Mouse (Mus musculus): ENCODE results near the gene Piwil1. TPM values are rescaled to one million over a fixed set of nuclear protein-coding genes. Genes with fewer than 3 reads are reported as not detected.

Piwil1 gene
- total and polyA plus RNA-seq, 3 experiments, result not detected

DNA sequence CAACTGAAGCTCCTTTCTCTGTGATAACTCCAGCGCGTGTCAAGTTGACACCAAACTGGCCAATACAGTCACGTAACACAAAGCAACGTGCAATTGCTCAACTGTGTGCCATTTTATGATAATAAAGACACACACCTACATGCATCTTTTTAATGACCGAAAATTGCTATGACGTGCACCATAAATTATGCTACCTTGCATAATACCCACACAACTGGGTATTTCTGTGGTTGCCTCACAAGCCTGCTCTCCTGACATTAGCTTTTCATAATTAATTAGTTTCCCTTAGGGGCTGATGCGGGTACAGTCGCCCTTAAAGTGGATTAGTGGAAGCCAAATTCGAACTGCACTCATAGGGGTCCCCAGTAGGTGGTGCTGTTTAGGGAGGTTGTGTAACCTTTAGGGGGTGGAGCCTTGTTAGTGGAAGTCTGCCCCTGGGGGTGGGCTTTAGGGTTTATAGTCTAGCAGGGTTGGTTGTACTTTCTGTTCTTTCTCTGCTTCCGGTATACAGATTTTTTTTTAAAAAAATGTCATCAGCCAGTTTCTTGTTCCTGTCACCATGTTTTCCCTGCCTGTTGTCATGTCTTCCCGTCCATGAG is 30.2 kb downstream of the Piwil1 start:
- H3K27me3 ChIP-seq (replicated peaks), result no peaks in the 10 kb centered on the region
- DNase-seq (ENCODE audit: extremely low read depth), result no peak

DNA sequence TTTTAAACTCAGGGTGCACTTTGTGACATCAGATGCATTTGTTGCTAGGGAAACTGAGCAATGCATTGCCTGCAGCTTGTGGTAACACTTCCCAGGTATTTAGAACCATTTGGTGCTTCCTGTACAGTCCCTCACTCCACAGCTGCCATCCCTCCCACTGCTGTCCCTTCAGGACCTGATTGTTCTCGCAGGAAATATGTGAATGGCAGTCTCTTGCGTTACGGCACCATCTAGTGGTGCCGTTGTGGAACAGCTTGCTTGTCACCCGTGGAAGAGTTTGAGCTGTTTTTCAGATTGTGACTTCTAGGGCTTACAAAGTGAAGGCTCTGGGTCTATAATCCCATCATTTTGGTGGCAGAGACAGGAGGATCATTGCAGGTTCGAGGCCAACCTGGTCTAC is 31.6 kb downstream of the Piwil1 start:
- dilution Hi-C loops (cut with MboI; ENCODE audit: extremely low pct_ligation_motif_present, extremely low pct_unique_long_range_greater_than_20kb, low sequenced_read_pairs), result no loop called here

More for the DNA sequence above, 30.2 kb downstream of the Piwil1 start:
- Histone ChIP-seq H3K9me3 (replicated peaks; ENCODE audit: low read length) (peaks cover 74% of the 10 kb centered on the region), H3K4me3 (replicated peaks in 1 of 3; ENCODE audit: low read depth in 2 of 3, low read length in 2 of 3, poor library complexity in 1 of 3) (no peak overlapping the region), H3K4me1 (ENCODE audit: control insufficient read depth in 1 of 2, insufficient read depth in 2 of 2) (no peaks in the 10 kb centered on the region), H3K4me2 (ENCODE audit: insufficient read depth, low read depth, poor library complexity, severe bottlenecking) (no peak overlapping the region), H3K36me3 (replicated peaks in 1 of 2; ENCODE audit: control insufficient read depth in 1 of 2, insufficient read depth in 1 of 2, low read length in 1 of 2) (no peaks in the 10 kb centered on the region), H3K9ac (ENCODE audit: insufficient read depth, low read depth) (no peak overlapping the region), H3K79me2 (replicated peaks; ENCODE audit: control insufficient read depth, extremely low read depth, insufficient read depth, poor library complexity, severe bottlenecking) (no peaks in the 10 kb centered on the region), H3K27ac (ENCODE audit: insufficient read depth, low read depth) (no peak overlapping the region)
- in situ Hi-C loops (cut with MboI; ENCODE audit: low pct_ligation_motif_present, low pct_unique_long_range_greater_than_20kb, low sequenced_read_pairs) (no loop called here), dilution Hi-C loops (cut with MboI; ENCODE audit: extremely low pct_ligation_motif_present, extremely low pct_unique_long_range_greater_than_20kb, low sequenced_read_pairs) (no loop called here)
- TF ChIP-seq CTCF (conservative IDR thresholded peaks at IDR 0.05 in 1 of 2, IDR thresholded peaks at IDR 0.05 in 1 of 2; ENCODE audit: low read depth in 2 of 2, low read length in 2 of 2), result no peak
- no peak for TF ChIP-seq CHD2 (IDR thresholded peaks at IDR 0.05; ENCODE audit: low read length)
- no peak for TF ChIP-seq USF2 (conservative IDR thresholded peaks at IDR 0.05; ENCODE audit: low read depth, low read length)
- TF ChIP-seq ZKSCAN1 (IDR thresholded peaks at IDR 0.05; ENCODE audit: borderline replicate concordance, low read depth, low read length), result no peak
- no peak for TF ChIP-seq RCOR1 (conservative IDR thresholded peaks at IDR 0.05; ENCODE audit: low read depth, low read length)
- no peak for TF ChIP-seq RAD21 (IDR thresholded peaks at IDR 0.05; ENCODE audit: low read depth, low read length)
- TF ChIP-seq EP300 (IDR thresholded peaks at IDR 0.05; ENCODE audit: low read length), result no peak
- TF ChIP-seq JUND (conservative IDR thresholded peaks at IDR 0.05; ENCODE audit: low read depth, low read length), result no peak
- TF ChIP-seq USF1 (IDR thresholded peaks at IDR 0.05; ENCODE audit: low read depth, low read length), result no peak
- TF ChIP-seq MAX (IDR thresholded peaks at IDR 0.05; ENCODE audit: low read length), result no peak
- TF ChIP-seq SIN3A (IDR thresholded peaks at IDR 0.05; ENCODE audit: low read length), result no peak
- TF ChIP-seq GABPA (IDR thresholded peaks at IDR 0.05; ENCODE audit: insufficient replicate concordance, low read depth, low read length), result no peak
- no peak for TF ChIP-seq MAZ (IDR thresholded peaks at IDR 0.05; ENCODE audit: low read depth, low read length)
- TF ChIP-seq ZC3H11A (IDR thresholded peaks at IDR 0.05; ENCODE audit: low read depth, low read length), result no peak
- no peak for TF ChIP-seq E2F4 (IDR thresholded peaks at IDR 0.05; ENCODE audit: insufficient replicate concordance, low read depth, low read length)
- no peak for TF ChIP-seq SMC3 (IDR thresholded peaks at IDR 0.05; ENCODE audit: low read depth, low read length)
- no peak for TF ChIP-seq ELF1 (IDR thresholded peaks at IDR 0.05; ENCODE audit: low read depth, low read length)
- no peak for TF ChIP-seq POLR2AphosphoS2 (IDR thresholded peaks at IDR 0.05; ENCODE audit: low read depth, low read length)
- TF ChIP-seq POLR2A (IDR thresholded peaks at IDR 0.05; ENCODE audit: low read depth, low read length), result no peak

More for the DNA sequence above, 31.6 kb downstream of the Piwil1 start:
- in situ Hi-C loops (cut with MboI; ENCODE audit: low pct_ligation_motif_present, low pct_unique_long_range_greater_than_20kb, low sequenced_read_pairs), result no loop called here
- TF ChIP-seq CTCF (conservative IDR thresholded peaks at IDR 0.05 in 1 of 2, IDR thresholded peaks at IDR 0.05 in 1 of 2; ENCODE audit: low read depth in 2 of 2, low read length in 2 of 2), result peak in 1 of 2 experiments; percentile 42; a peak in 2 of 4 replicates
- no peak for TF ChIP-seq BHLHE40 (IDR thresholded peaks at IDR 0.05; ENCODE audit: low read depth, low read length)
- TF ChIP-seq MAZ (IDR thresholded peaks at IDR 0.05; ENCODE audit: low read depth, low read length), result no peak
- TF ChIP-seq RAD21 (IDR thresholded peaks at IDR 0.05; ENCODE audit: low read depth, low read length), result peak; percentile 23
- no peaks in the 10 kb centered on the region for H3K79me2 ChIP-seq (replicated peaks; ENCODE audit: control insufficient read depth, extremely low read depth, insufficient read depth, poor library complexity, severe bottlenecking)
- H3K4me1 ChIP-seq (ENCODE audit: control insufficient read depth in 1 of 2, insufficient read depth in 2 of 2), result no peaks in the 10 kb centered on the region
- no peak overlapping the region for H3K9ac ChIP-seq (ENCODE audit: insufficient read depth, low read depth)
- H3K36me3 ChIP-seq (replicated peaks in 1 of 2; ENCODE audit: control insufficient read depth in 1 of 2, insufficient read depth in 1 of 2, low read length in 1 of 2), result no peaks in the 10 kb centered on the region
- H3K27ac ChIP-seq (ENCODE audit: insufficient read depth, low read depth), result no peak overlapping the region
- H3K4me3 ChIP-seq (replicated peaks in 1 of 3; ENCODE audit: low read depth in 2 of 3, low read length in 2 of 3, poor library complexity in 1 of 3), result no peak overlapping the region
- peaks cover 83% of the 10 kb centered on the region for H3K9me3 ChIP-seq (replicated peaks; ENCODE audit: low read length)
- no peak overlapping the region for H3K4me2 ChIP-seq (ENCODE audit: insufficient read depth, low read depth, poor library complexity, severe bottlenecking)
- peak; percentile 3 for DNase-seq (ENCODE audit: extremely low read depth)
- no peaks in the 10 kb centered on the region for H3K27me3 ChIP-seq (replicated peaks)

All from CH12.LX (cell line).